Mouse (Mus musculus): Measurements from ENCODE around the gene Cryzl1. TPM values are rescaled to one million over a fixed set of nuclear protein-coding genes. Genes with fewer than 3 reads are reported as not detected.

Cryzl1 gene
- polyA plus RNA-seq, 1 experiment from 2014 or later, result 62.2 TPM

- Histone ChIP-seq H3K36me3 (ENCODE audit: control insufficient read depth, insufficient read depth, low read length) (peaks cover 26% of the 10 kb centered on the region), H3K4me2 (ENCODE audit: low read depth, low read length) (peak overlapping the region; percentile 25), H3K9ac (ENCODE audit: low read length) (0 out of 2 replicates have a peak overlapping the region, but pooled peaks have one; percentile 7), H3K4me3 (replicated peaks; ENCODE audit: low read length) (no peak overlapping the region), H3K9me3 (replicated peaks; ENCODE audit: control insufficient read depth, low read length) (no peaks in the 10 kb centered on the region), H3K27me3 (ENCODE audit: control insufficient read depth, insufficient read depth, low read length) (no peaks in the 10 kb centered on the region), H3K27ac (ENCODE audit: low read length) (peak overlapping the region; percentile 48), H3K4me1 (ENCODE audit: control insufficient read depth, insufficient read depth, low read length) (no peaks in the 10 kb centered on the region)
- ATAC-seq (ENCODE audit: insufficient read depth, low FRiP score), result peak; percentile 25; the same call in 1 of the 2 replicates
- 38% methylated on average over 13 of the region's 13 CpGs for WGBS
These were observed 26.9 kb downstream of the Cryzl1 start for GRCm38 (mm10) chr16:91701908-91702307.

GRCm38 (mm10) chr16:91698995-91699394 is 29.8 kb downstream of the Cryzl1 start:
- no peaks in the 10 kb centered on the region for H3K27me3 ChIP-seq (ENCODE audit: control insufficient read depth, insufficient read depth, low read length)
- H3K9ac ChIP-seq (ENCODE audit: low read length), result no peak overlapping the region
- 93% methylated on average over 1 of the region's 1 CpGs for WGBS
- H3K27ac ChIP-seq (ENCODE audit: low read length), result no peak overlapping the region
- peaks cover 20% of the 10 kb centered on the region for H3K36me3 ChIP-seq (ENCODE audit: control insufficient read depth, insufficient read depth, low read length)
- ATAC-seq (ENCODE audit: insufficient read depth, low FRiP score), result no peak
- no peaks in the 10 kb centered on the region for H3K4me1 ChIP-seq (ENCODE audit: control insufficient read depth, insufficient read depth, low read length)
- H3K9me3 ChIP-seq (replicated peaks; ENCODE audit: control insufficient read depth, low read length), result no peaks in the 10 kb centered on the region
- no peak overlapping the region for H3K4me3 ChIP-seq (replicated peaks; ENCODE audit: low read length)
- no peak overlapping the region for H3K4me2 ChIP-seq (ENCODE audit: low read depth, low read length)

- Histone ChIP-seq H3K27ac (ENCODE audit: low read length) (0 out of 2 replicates have a peak overlapping the region, but pooled peaks have one; percentile 19), H3K27me3 (ENCODE audit: control insufficient read depth, insufficient read depth, low read length) (no peaks in the 10 kb centered on the region), H3K9me3 (replicated peaks; ENCODE audit: control insufficient read depth, low read length) (no peaks in the 10 kb centered on the region), H3K36me3 (ENCODE audit: control insufficient read depth, insufficient read depth, low read length) (peaks cover 10% of the 10 kb centered on the region), H3K9ac (ENCODE audit: low read length) (no peak overlapping the region), H3K4me3 (replicated peaks; ENCODE audit: low read length) (no peak overlapping the region), H3K4me2 (ENCODE audit: low read depth, low read length) (no peak overlapping the region), H3K4me1 (ENCODE audit: control insufficient read depth, insufficient read depth, low read length) (no peaks in the 10 kb centered on the region)
- 0 out of 2 replicates have a peak, but pooled peaks have one; percentile 53 for ATAC-seq (ENCODE audit: insufficient read depth, low FRiP score)
- WGBS, result 56% methylated on average over 8 of the region's 8 CpGs
These were observed 33.5 kb downstream of the Cryzl1 start for GRCm38 (mm10) chr16:91695108-91695755.

GRCm38 (mm10) chr16:91694455-91695084 is 34.2 kb downstream of the Cryzl1 start:
- 0 out of 2 replicates have a peak overlapping the region, but pooled peaks have one; percentile 19 for H3K27ac ChIP-seq (ENCODE audit: low read length)
- H3K36me3 ChIP-seq (ENCODE audit: control insufficient read depth, insufficient read depth, low read length), result peaks cover 9% of the 10 kb centered on the region

GRCm38 (mm10) chr16:91689791-91690190 is 39.0 kb downstream of the Cryzl1 start:
- Histone ChIP-seq H3K4me3 (replicated peaks; ENCODE audit: low read length) (no peak overlapping the region), H3K4me1 (ENCODE audit: control insufficient read depth, insufficient read depth, low read length) (peaks cover 13% of the 10 kb centered on the region), H3K27me3 (ENCODE audit: control insufficient read depth, insufficient read depth, low read length) (no peaks in the 10 kb centered on the region), H3K27ac (ENCODE audit: low read length) (no peak overlapping the region), H3K36me3 (ENCODE audit: control insufficient read depth, insufficient read depth, low read length) (no peaks in the 10 kb centered on the region), H3K4me2 (ENCODE audit: low read depth, low read length) (peak overlapping the region; percentile 2; the same call in 1 of the 2 replicates), H3K9me3 (replicated peaks; ENCODE audit: control insufficient read depth, low read length) (no peaks in the 10 kb centered on the region), H3K9ac (ENCODE audit: low read length) (peak overlapping the region; percentile 46)
- no peak for ATAC-seq (ENCODE audit: insufficient read depth, low FRiP score)
- WGBS, result 39% methylated on average over 7 of the region's 7 CpGs

More at GRCm38 (mm10) chr16:91694455-91695084, 34.2 kb downstream of the Cryzl1 start:
- WGBS, result 28% methylated on average over 14 of the region's 14 CpGs
- no peak overlapping the region for H3K9ac ChIP-seq (ENCODE audit: low read length)
- no peak overlapping the region for H3K4me3 ChIP-seq (replicated peaks; ENCODE audit: low read length)
- no peak overlapping the region for H3K4me2 ChIP-seq (ENCODE audit: low read depth, low read length)
- no peaks in the 10 kb centered on the region for H3K9me3 ChIP-seq (replicated peaks; ENCODE audit: control insufficient read depth, low read length)
- no peaks in the 10 kb centered on the region for H3K27me3 ChIP-seq (ENCODE audit: control insufficient read depth, insufficient read depth, low read length)
- peak; percentile 92 for ATAC-seq (ENCODE audit: insufficient read depth, low FRiP score)
- H3K4me1 ChIP-seq (ENCODE audit: control insufficient read depth, insufficient read depth, low read length), result peaks cover 3% of the 10 kb centered on the region; the same call in 1 of the 2 replicates

GRCm38 (mm10) chr16:91688619-91689334 is 40.0 kb downstream of the Cryzl1 start, which contains the start of gene Donson:
Gene Donson, minus strand, starts transcription at chr16:91688770.
- no peaks in the 10 kb centered on the region for H3K9me3 ChIP-seq (replicated peaks; ENCODE audit: control insufficient read depth, low read length)
- under 1% methylated on average over 71 of the region's 71 CpGs for WGBS
- H3K4me2 ChIP-seq (ENCODE audit: low read depth, low read length), result peak within 1 kb of the TSS; percentile 64
- peak within 1 kb of the TSS; percentile 85 for H3K4me3 ChIP-seq (replicated peaks; ENCODE audit: low read length)
- H3K27ac ChIP-seq (ENCODE audit: low read length), result peak within 1 kb of the TSS; percentile 70
- H3K4me1 ChIP-seq (ENCODE audit: control insufficient read depth, insufficient read depth, low read length), result peaks cover 13% of the 10 kb centered on the region
- ATAC-seq (ENCODE audit: insufficient read depth, low FRiP score), result peak; percentile 99
- peaks cover 5% of the 10 kb centered on the region; the same call in 1 of the 2 replicates for H3K36me3 ChIP-seq (ENCODE audit: control insufficient read depth, insufficient read depth, low read length)
- H3K27me3 ChIP-seq (ENCODE audit: control insufficient read depth, insufficient read depth, low read length), result no peaks in the 10 kb centered on the region
- peak within 1 kb of the TSS; percentile 91 for H3K9ac ChIP-seq (ENCODE audit: low read length)

GRCm38 (mm10) chr16:91688023-91688618 is 40.7 kb downstream of the Cryzl1 start:
- Histone ChIP-seq H3K4me1 (ENCODE audit: control insufficient read depth, insufficient read depth, low read length) (peaks cover 13% of the 10 kb centered on the region), H3K9me3 (replicated peaks; ENCODE audit: control insufficient read depth, low read length) (no peaks in the 10 kb centered on the region), H3K4me3 (replicated peaks; ENCODE audit: low read length) (peak overlapping the region; percentile 85), H3K36me3 (ENCODE audit: control insufficient read depth, insufficient read depth, low read length) (peaks cover 5% of the 10 kb centered on the region; the same call in 1 of the 2 replicates), H3K27me3 (ENCODE audit: control insufficient read depth, insufficient read depth, low read length) (no peaks in the 10 kb centered on the region), H3K9ac (ENCODE audit: low read length) (peak overlapping the region; percentile 91), H3K27ac (ENCODE audit: low read length) (peak overlapping the region; percentile 42; the same call in 1 of the 2 replicates), H3K4me2 (ENCODE audit: low read depth, low read length) (peak overlapping the region; percentile 64)
- ATAC-seq (ENCODE audit: insufficient read depth, low FRiP score), result peak; percentile 42; the same call in 1 of the 2 replicates
- under 1% methylated on average over 51 of the region's 51 CpGs for WGBS

GRCm38 (mm10) chr16:91686369-91686768 is 42.4 kb downstream of the Cryzl1 start:
- H3K27ac ChIP-seq (ENCODE audit: low read length), result no peak overlapping the region
- H3K4me1 ChIP-seq (ENCODE audit: control insufficient read depth, insufficient read depth, low read length), result peaks cover 13% of the 10 kb centered on the region
- no peak overlapping the region for H3K4me2 ChIP-seq (ENCODE audit: low read depth, low read length)
- peaks cover 8% of the 10 kb centered on the region; the same call in 1 of the 2 replicates for H3K36me3 ChIP-seq (ENCODE audit: control insufficient read depth, insufficient read depth, low read length)
- ATAC-seq (ENCODE audit: insufficient read depth, low FRiP score), result no peak
- H3K4me3 ChIP-seq (replicated peaks; ENCODE audit: low read length), result no peak overlapping the region
- no peak overlapping the region for H3K9ac ChIP-seq (ENCODE audit: low read length)
- WGBS, result 64% methylated on average over 5 of the region's 5 CpGs
- no peaks in the 10 kb centered on the region for H3K9me3 ChIP-seq (replicated peaks; ENCODE audit: control insufficient read depth, low read length)
- no peaks in the 10 kb centered on the region for H3K27me3 ChIP-seq (ENCODE audit: control insufficient read depth, insufficient read depth, low read length)
